Mouse (Mus musculus): ENCODE measurements at regions not wholly inside any gene's neighbourhood (a gene's known extent, or its start where the extent isn't known, plus 50 kb on each side); places are given as distances from the start of the nearest gene placed in this dataset.

DNA sequence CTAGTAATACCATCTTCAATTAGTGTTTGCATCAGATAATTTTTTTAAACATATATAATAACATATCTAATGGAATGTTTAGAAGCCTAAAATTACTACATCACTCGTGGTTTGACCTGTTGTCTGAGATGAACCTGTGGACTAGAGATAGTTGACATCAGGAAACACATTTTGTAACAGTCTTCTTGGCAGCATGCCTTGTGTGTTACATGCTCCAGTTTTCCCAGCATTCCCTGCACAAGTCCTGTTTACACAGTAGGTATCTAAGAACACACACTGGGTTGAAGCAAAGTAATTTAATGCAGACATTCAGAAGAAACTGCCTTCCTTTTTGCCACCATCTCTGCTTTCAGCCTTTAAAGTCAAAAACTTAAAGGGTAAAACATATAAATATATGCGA is 342.8 kb downstream of the Hsfy2 start:
- in situ Hi-C loops (cut with MboI; ENCODE audit: low pct_unique_long_range_greater_than_20kb), result no loop called here
- no peak for TF ChIP-seq CTCF (IDR thresholded peaks at IDR 0.05)
- CTCF ChIA-PET, result no interaction called here
- POLR2A ChIA-PET, result no interaction called here
- no peak for ATAC-seq
- no peaks in the 10 kb centered on the region for H3K27me3 ChIP-seq
- no peak for DNase-seq (ENCODE audit: low read depth, low spot score)

DNA sequence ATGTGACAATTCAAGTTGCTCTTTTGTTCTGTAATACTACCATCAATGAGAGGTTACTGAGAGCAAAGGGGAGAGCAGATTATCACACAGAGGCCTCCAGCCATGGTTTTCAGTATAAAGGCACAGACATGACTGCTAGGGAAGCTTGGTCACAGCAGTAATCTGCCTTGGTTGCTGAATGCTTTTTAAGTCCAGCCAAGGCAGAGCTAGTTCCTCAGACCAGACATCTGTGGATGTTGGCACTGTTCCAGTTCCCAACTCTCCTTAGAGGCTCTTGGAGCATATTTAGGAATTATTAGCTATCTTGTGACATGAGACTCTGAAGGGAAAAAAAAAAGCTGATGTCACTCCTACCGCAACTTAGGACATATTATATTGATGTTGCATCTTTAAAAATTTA is 347.5 kb downstream of the Hsfy2 start:
- no peak for DNase-seq (ENCODE audit: low read depth, low spot score)
- TF ChIP-seq CTCF (IDR thresholded peaks at IDR 0.05), result no peak
- in situ Hi-C loops (cut with MboI; ENCODE audit: low pct_unique_long_range_greater_than_20kb), result no loop called here
- H3K27me3 ChIP-seq, result peaks cover 10% of the 10 kb centered on the region
- ATAC-seq, result no peak
- CTCF ChIA-PET, result no interaction called here
- POLR2A ChIA-PET, result no interaction called here

DNA sequence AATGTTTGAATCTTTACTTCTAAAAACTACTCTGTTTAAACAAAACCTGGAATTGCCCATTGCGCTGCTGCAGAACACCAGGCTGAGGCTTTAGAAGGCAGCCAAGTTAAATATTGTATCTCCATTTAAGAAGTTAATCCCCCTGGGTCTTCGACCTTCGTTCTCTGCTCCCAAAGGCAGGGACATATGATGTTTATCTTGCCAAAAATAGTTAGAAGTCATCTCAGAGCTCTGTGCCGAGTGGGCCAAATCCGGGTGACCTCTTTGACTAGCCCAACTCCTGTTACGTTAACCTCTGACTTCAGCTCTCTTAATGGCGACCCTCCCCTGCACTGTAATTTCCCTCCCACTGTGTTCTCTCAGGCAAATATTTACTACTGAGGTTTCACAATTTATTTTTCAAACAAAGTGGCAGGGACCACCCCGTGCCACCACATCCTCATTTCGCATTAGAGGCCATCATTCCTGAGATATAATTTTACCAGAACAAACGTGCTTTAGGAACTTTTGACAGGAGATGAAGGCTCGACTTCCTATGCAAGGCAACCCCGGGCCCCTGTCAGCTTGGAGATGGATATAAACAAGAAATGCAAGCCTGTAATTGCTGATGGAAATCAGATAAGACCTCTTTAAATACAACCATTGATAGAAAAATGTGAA is 350.7 kb downstream of the Hsfy2 start:
- DNase-seq (ENCODE audit: low read depth, low spot score) (no peak), ATAC-seq (no peak)
- in situ Hi-C loops (cut with MboI; ENCODE audit: low pct_unique_long_range_greater_than_20kb), result no loop called here
- ChIA-PET POLR2A (no interaction called here), CTCF (no interaction called here)
- no peak for TF ChIP-seq CTCF (IDR thresholded peaks at IDR 0.05)
- peaks cover 13% of the 10 kb centered on the region for H3K27me3 ChIP-seq

DNA sequence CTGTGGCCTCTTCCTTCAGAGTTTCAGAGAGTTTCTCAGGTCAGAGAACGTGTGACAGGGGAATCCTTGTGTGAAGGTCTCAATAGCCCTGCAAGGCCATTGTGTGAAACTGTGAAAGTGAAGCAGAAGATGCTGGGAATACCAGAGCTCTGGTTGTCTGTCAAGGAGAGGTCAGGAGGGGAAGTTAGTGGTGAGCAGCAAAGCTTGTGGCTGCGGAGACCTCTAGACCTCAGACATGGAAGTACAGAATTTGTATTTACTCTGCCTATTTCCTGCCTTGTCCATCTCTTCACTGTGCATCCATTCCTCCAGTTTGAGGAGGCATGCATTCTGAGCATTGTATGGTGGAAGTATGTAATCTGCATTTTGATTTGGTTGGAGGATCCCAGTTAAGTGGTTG is 375.5 kb downstream of the Hsfy2 start:
- H3K27me3 ChIP-seq, result peaks cover 4% of the 10 kb centered on the region
- no peak for TF ChIP-seq CTCF (IDR thresholded peaks at IDR 0.05)
- ATAC-seq (no peak), DNase-seq (ENCODE audit: low read depth, low spot score) (no peak)
- in situ Hi-C loops (cut with MboI; ENCODE audit: low pct_unique_long_range_greater_than_20kb), result no loop called here
- ChIA-PET CTCF (no interaction called here), POLR2A (no interaction called here)

DNA sequence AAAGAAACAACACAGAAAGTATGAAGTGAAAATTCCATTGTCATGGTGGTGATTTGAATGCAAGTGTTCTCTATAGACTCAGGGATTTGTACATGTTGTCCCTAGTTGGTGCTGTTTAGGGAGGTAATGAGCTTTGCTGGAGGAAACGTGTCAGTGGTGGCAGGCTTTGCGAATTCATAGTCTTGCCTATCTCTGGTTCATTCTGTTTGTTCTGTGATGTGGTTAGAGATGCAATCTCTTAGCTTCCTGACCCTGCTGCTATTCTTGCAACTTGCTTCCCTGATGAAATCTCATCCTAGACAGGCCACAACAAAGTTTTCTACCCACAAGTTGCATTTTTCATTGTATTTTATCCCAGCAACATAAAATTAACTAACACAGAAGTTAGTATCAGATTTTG is 376.5 kb downstream of the Hsfy2 start:
- in situ Hi-C loops (cut with MboI; ENCODE audit: low pct_unique_long_range_greater_than_20kb), result no loop called here
- ATAC-seq (no peak), DNase-seq (ENCODE audit: low read depth, low spot score) (no peak)
- no peak for TF ChIP-seq CTCF (IDR thresholded peaks at IDR 0.05)
- H3K27me3 ChIP-seq, result peaks cover 9% of the 10 kb centered on the region
- ChIA-PET POLR2A (no interaction called here), CTCF (interaction anchor here (1.0 kb wide), 1 partner anchor 27 kb away, joined by 3 read pairs; no protein-coding TSS in a partner anchor)

DNA sequence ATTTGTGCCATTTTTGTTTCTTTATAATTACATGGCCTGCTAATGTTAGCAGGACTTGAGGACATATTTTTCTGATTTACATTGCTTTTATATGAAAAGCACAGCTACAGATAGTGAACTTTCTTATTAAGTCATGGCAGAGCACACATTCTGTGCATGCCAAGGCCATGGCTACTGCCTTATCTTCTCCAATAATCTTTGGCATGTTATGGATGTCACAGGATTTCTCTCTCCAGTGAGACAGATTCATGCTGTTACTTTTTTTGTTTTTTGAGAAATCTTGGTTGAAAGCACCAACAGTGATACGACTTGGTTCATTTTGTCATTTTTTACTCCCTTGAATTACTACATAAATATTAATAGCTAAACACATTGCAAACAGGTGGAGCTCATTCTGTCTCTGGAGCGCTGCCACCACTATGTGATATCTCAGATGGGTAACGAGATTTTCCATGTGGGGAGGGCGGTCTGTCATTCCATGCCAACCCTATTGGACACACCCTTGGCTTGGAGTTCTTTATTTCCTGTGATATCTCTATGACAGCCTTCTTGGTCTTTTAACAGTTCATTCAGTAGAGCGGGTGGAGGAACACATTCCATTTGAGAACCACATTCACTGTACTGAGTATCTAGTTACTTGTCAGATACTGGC is 380.3 kb downstream of the Hsfy2 start:
- TF ChIP-seq CTCF (IDR thresholded peaks at IDR 0.05), result no peak
- POLR2A ChIA-PET, result no interaction called here
- ATAC-seq (no peak), DNase-seq (ENCODE audit: low read depth, low spot score) (no peak)
- in situ Hi-C loops (cut with MboI; ENCODE audit: low pct_unique_long_range_greater_than_20kb), result no loop called here
- H3K27me3 ChIP-seq, result peaks cover 22% of the 10 kb centered on the region
- CTCF ChIA-PET, result no interaction called here

DNA sequence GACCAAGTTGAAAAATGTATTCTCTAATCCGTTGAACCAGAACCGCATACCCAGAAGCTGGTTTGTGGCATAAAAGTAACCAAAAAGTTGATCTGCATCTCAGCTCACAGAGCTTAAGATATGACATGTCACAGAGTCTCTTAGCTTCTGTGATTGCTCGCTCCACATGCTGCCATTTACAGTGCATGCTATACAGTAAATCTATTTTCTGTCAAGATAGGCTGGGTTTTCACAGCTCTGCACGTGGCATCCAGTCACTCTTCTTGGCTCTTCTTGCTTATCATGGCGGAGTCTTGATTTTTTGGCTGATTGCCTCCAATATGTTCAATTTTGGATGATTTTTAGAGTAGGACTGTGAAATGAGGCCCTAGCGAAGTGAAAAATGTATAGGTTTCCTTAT is 397.5 kb downstream of the Hsfy2 start:
- in situ Hi-C loops (cut with MboI; ENCODE audit: low pct_unique_long_range_greater_than_20kb), result no loop called here
- DNase-seq (ENCODE audit: low read depth, low spot score) (no peak), ATAC-seq (no peak)
- H3K27me3 ChIP-seq, result peaks cover 30% of the 10 kb centered on the region
- TF ChIP-seq CTCF (IDR thresholded peaks at IDR 0.05), result no peak
- POLR2A ChIA-PET, result no interaction called here
- CTCF ChIA-PET, result no interaction called here

DNA sequence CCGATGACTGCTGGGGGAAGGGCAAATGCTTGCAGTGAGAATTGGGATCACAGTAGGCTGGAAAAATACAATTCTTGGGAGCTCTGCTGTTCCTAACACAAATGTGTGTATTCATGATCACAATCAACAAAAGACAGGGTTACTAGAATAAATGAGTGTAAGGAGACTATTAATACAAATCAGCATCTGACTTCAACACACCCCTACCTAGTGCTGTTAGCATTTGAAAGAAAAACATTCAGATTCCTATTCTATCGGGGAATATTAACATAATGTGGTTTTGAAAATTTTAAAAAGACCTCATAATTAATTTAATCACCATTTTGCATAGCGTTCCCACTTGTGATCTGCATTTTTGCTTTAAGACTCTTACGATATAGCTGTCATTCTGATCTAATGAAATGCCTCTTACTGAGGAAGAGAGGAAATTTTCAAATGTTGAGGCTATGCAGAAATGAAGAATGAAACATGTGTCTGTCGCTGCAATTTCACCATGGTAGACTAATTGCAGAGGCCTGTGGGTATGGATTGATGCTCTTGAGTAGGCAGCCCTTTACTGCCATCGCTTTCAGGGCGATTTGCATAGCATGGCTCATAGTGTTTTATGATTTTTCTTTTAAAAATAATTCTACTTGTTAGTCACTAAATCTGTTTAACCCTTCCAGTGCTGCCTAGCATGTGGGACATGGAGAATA is 410.8 kb downstream of the Hsfy2 start:
- ChIA-PET POLR2A (no interaction called here), CTCF (interaction anchor here (1.4 kb wide), 1 partner anchor 63 kb away, joined by 3 read pairs; no protein-coding TSS in a partner anchor)
- peaks cover 15% of the 10 kb centered on the region for H3K27me3 ChIP-seq
- DNase-seq (ENCODE audit: low read depth, low spot score), result no peak
- in situ Hi-C loops (cut with MboI; ENCODE audit: low pct_unique_long_range_greater_than_20kb), result no loop called here
- TF ChIP-seq CTCF (IDR thresholded peaks at IDR 0.05), result no peak
- no peak for ATAC-seq

DNA sequence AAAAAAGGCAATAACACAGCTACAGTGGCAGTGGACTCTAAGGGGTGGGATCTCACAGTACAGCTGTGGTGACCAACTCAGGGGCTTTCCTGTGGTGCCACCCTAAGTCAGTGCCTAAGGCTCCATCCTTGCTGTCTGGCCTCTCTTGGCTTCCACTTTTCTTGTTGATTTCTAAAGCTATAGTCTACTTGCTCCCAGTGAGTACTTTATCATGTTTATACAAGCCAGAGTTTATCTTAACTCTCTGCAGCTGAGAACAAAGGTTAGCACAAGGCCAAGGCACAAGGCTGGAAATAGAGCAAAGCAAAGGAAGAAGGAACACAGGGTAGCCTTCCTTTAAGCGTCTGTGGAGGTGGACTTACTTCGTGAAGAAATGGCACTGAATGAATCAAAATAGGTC is 417.5 kb downstream of the Hsfy2 start:
- POLR2A ChIA-PET, result no interaction called here
- in situ Hi-C loops (cut with MboI; ENCODE audit: low pct_unique_long_range_greater_than_20kb), result no loop called here
- DNase-seq (ENCODE audit: low read depth, low spot score) (no peak), ATAC-seq (no peak)
- no peak for TF ChIP-seq CTCF (IDR thresholded peaks at IDR 0.05)
- H3K27me3 ChIP-seq, result peaks cover 10% of the 10 kb centered on the region
- CTCF ChIA-PET, result no interaction called here

DNA sequence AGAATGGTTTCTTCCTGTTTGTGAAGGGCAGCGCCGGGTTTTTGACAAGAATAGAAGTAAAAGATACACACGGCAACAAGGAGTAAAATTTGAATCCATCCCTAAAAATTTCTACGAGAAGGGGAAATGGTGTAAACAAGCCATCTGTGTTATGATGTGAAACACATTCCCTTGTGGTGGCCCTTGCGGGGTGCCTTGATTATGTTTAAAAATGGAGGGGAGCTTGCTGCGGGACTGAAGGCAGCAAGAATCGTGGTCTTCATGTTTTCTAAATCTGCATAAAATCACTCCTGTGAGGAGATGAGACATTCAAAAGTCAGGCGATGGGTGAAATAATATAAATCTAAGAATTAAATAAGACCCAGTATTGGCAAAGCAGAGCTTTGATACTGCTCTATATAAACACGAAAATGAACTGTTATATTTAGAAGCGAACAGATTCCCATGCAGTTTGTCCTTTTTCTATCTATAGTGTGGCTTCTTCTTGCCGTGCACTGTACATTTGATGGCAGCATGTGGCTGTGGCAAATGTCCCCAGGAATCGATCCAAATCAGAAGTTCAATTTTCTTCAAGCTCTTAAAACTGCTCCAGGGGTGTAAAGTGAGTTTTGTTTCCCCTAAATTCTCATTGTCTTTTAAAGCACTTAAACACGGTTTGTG is 426.4 kb downstream of the Hsfy2 start:
- no peak for ATAC-seq
- ChIA-PET CTCF (no interaction called here), POLR2A (no interaction called here)

DNA sequence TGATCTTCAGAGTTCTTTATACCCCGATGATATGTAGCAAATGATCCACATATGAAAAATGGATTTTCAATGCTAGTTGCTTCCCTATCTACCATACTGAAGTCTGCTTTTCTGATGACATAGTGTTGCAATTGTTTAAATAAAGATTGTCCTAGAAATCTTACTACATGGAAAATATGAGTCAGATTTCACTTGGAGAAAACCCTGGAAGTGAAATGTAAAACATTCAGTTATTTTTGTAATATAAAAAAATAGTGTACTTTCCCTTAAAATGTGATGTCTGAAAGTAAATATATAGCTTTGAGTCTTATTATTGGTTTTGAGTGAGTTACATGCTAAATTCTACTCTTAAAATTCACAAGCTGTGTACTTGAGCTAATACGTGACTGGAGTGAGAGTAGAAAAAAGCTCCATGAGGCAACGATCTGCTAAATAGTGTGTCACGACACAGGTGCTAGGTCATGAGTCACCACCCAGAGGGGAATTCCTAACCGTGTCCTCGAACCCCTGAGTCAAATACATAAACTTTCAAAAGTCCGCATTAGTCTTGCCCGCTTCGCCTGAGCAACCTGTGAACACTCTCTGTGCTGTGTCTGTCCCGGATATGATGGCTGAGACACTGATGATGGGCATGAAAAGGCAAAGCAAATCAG is 430.5 kb downstream of the Hsfy2 start:
- ATAC-seq, result no peak
- no peak for DNase-seq (ENCODE audit: low read depth, low spot score)

More for the DNA sequence above, 426.4 kb downstream of the Hsfy2 start:
- DNase-seq (ENCODE audit: low read depth, low spot score), result no peak
- in situ Hi-C loops (cut with MboI; ENCODE audit: low pct_unique_long_range_greater_than_20kb), result no loop called here
- H3K27me3 ChIP-seq, result peaks cover 24% of the 10 kb centered on the region
- no peak for TF ChIP-seq CTCF (IDR thresholded peaks at IDR 0.05)

More for the DNA sequence above, 430.5 kb downstream of the Hsfy2 start:
- in situ Hi-C loops (cut with MboI; ENCODE audit: low pct_unique_long_range_greater_than_20kb), result no loop called here
- POLR2A ChIA-PET, result no interaction called here
- no peak for TF ChIP-seq CTCF (IDR thresholded peaks at IDR 0.05)
- CTCF ChIA-PET, result no interaction called here
- peaks cover 21% of the 10 kb centered on the region for H3K27me3 ChIP-seq
